Comparison of ENCODE assay signal across 8 mouse cellular contexts in the genomic region with DNA sequence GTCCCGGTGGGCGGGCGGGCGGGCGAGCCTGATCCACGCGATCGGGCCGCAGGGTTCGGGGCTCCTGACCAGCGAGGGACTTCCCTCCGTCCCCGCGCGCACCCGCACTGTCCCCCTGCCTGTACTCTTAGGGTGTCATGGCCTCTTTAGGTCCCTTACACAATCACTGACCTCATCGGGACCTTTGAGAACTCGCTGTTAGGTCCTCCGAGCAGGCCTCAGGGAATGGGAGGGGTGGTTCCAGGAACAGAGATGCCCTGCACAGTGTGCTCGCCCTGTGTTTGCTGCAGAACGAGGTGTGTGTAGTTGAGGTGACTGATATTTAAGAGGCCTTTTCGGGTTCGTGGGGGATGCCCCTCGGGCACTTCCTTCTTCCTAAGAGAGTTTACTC. TPM values are rescaled to one million over a fixed set of nuclear protein-coding genes. Genes with fewer than 3 reads are reported as not detected.
A peak's percentile ranks its signal among the peaks of the same experiment; 100 is the strongest.
DNase-seq lines count a peak whose midpoint lies in the region; ATAC-seq and TF ChIP-seq lines count a peak whose summit lies in the region.

No protein-coding gene starts in this region.

- peak overlapping the region; percentile 95 for H3K4me3 ChIP-seq in heart, embryonic 11.5 days (ENCODE audit: low read depth, low read length)
- peak overlapping the region; percentile 96 for H3K4me3 ChIP-seq in E14TG2a.4 (replicated peaks; ENCODE audit: low read length)
- H3K4me3 ChIP-seq in embryonic facial prominence, embryonic 14.5 days (ENCODE audit: low read depth, low read length), result peak overlapping the region; percentile 87
- H3K4me3 ChIP-seq in intestine, postnatal 0 days (ENCODE audit: low read depth, low read length), result peak overlapping the region; percentile 78
- peak overlapping the region; percentile 84 for H3K4me3 ChIP-seq in midbrain, embryonic 15.5 days

- TF ChIP-seq CTCF in E14TG2a.4 (conservative IDR thresholded peaks at IDR 0.05; ENCODE audit: low read length), result no peak
- TF ChIP-seq CTCF in intestine, postnatal 0 days (IDR thresholded peaks at IDR 0.05; ENCODE audit: low read depth), result no peak

- no peaks in the 10 kb centered on the region for H3K9me3 ChIP-seq in heart, embryonic 11.5 days (replicated peaks; ENCODE audit: control insufficient read depth, low read length)
- H3K9me3 ChIP-seq in E14TG2a.4 (ENCODE audit: low read length), result no peaks in the 10 kb centered on the region
- H3K9me3 ChIP-seq in embryonic facial prominence, embryonic 14.5 days (ENCODE audit: control insufficient read depth, low read length), result no peaks in the 10 kb centered on the region
- no peaks in the 10 kb centered on the region for H3K9me3 ChIP-seq in intestine, postnatal 0 days (ENCODE audit: control insufficient read depth)
- no peaks in the 10 kb centered on the region for H3K9me3 ChIP-seq in midbrain, embryonic 15.5 days

- ATAC-seq in heart, embryonic 11.5 days (replicated peaks; ENCODE audit: insufficient number of reproducible peaks, low FRiP score, low TSS enrichment), result peak; percentile 72
- ATAC-seq in embryonic facial prominence, embryonic 14.5 days (ENCODE audit: low read depth), result peak; percentile 62
- peak; percentile 70 for ATAC-seq in intestine, postnatal 0 days
- ATAC-seq in midbrain, embryonic 15.5 days (replicated peaks), result peak; percentile 76

- H3K9ac ChIP-seq in heart, embryonic 11.5 days (ENCODE audit: low read depth, low read length), result peak overlapping the region; percentile 88
- H3K9ac ChIP-seq in embryonic facial prominence, embryonic 14.5 days (ENCODE audit: low read depth, low read length), result peak overlapping the region; percentile 91
- H3K9ac ChIP-seq in intestine, postnatal 0 days (ENCODE audit: low read depth, low read length), result peak overlapping the region; percentile 76
- peak overlapping the region; percentile 87 for H3K9ac ChIP-seq in midbrain, embryonic 15.5 days

- no peak for DNase-seq in heart, adult 9 months (ENCODE audit: low spot score in 2 of 2)
- DNase-seq in embryonic facial prominence, embryonic 14.5 days (ENCODE audit: low spot score), result peak; percentile 25
- DNase-seq in urinary bladder, postnatal 36 days (ENCODE audit: low spot score in 2 of 2), result no peak
- DNase-seq in layer of hippocampus, adult 8-10 months (ENCODE audit: low spot score in 2 of 2), result no peak

- peak overlapping the region; percentile 87 for H3K4me2 ChIP-seq in heart, embryonic 11.5 days
- peak overlapping the region; percentile 73 for H3K4me2 ChIP-seq in embryonic facial prominence, embryonic 14.5 days (ENCODE audit: low read depth, low read length)
- peak overlapping the region; percentile 77 for H3K4me2 ChIP-seq in intestine, postnatal 0 days (replicated peaks; ENCODE audit: low read depth)
- peak overlapping the region; percentile 90 for H3K4me2 ChIP-seq in midbrain, embryonic 15.5 days

- no peak overlapping the region for H3K27ac ChIP-seq in heart, embryonic 11.5 days (ENCODE audit: low read depth, low read length)
- peak overlapping the region; percentile 56; the same call in 1 of the 2 replicates for H3K27ac ChIP-seq in embryonic facial prominence, embryonic 14.5 days (replicated peaks; ENCODE audit: low read depth, low read length)
- H3K27ac ChIP-seq in intestine, postnatal 0 days (ENCODE audit: low read depth, low read length), result peak overlapping the region; percentile 88
- H3K27ac ChIP-seq in midbrain, embryonic 15.5 days, result peak overlapping the region; percentile 74

- H3K36me3 ChIP-seq in heart, embryonic 11.5 days (ENCODE audit: control insufficient read depth, insufficient read depth, low read length), result peaks cover 4% of the 10 kb centered on the region
- peaks cover 66% of the 10 kb centered on the region for H3K36me3 ChIP-seq in E14TG2a.4 (ENCODE audit: insufficient read depth, low read length)
- H3K36me3 ChIP-seq in embryonic facial prominence, embryonic 14.5 days (ENCODE audit: control insufficient read depth, insufficient read depth, low read length), result peaks cover 32% of the 10 kb centered on the region
- H3K36me3 ChIP-seq in intestine, postnatal 0 days (ENCODE audit: control insufficient read depth, insufficient read depth), result peaks cover 32% of the 10 kb centered on the region
- H3K36me3 ChIP-seq in midbrain, embryonic 15.5 days (replicated peaks), result peaks cover 5% of the 10 kb centered on the region

- no peaks in the 10 kb centered on the region for H3K27me3 ChIP-seq in heart, embryonic 11.5 days (ENCODE audit: control insufficient read depth, insufficient read depth, low read length)
- H3K27me3 ChIP-seq in E14TG2a.4 (ENCODE audit: insufficient read depth, low read length), result no peaks in the 10 kb centered on the region
- H3K27me3 ChIP-seq in embryonic facial prominence, embryonic 14.5 days (replicated peaks; ENCODE audit: control insufficient read depth, insufficient read depth, low read length), result no peaks in the 10 kb centered on the region
- no peaks in the 10 kb centered on the region for H3K27me3 ChIP-seq in intestine, postnatal 0 days (replicated peaks; ENCODE audit: control insufficient read depth, insufficient read depth, low read length)
- H3K27me3 ChIP-seq in midbrain, embryonic 15.5 days (replicated peaks), result no peaks in the 10 kb centered on the region

- WGBS in heart, embryonic 11.5 days (ENCODE audit: insufficient replicate concordance), result under 1% methylated on average over 24 of the region's 24 CpGs
- WGBS in embryonic facial prominence, embryonic 14.5 days, result under 1% methylated on average over 12 of the region's 24 CpGs
- under 1% methylated on average over 24 of the region's 24 CpGs for WGBS in intestine, postnatal 0 days
- under 1% methylated on average over 24 of the region's 24 CpGs for WGBS in midbrain, embryonic 15.5 days

- H3K4me1 ChIP-seq in heart, embryonic 11.5 days (ENCODE audit: control insufficient read depth, insufficient read depth, low read length), result peaks cover 5% of the 10 kb centered on the region
- H3K4me1 ChIP-seq in E14TG2a.4 (replicated peaks; ENCODE audit: low read depth, low read length), result peaks cover 26% of the 10 kb centered on the region
- 0 out of 2 replicates have a peak, but pooled peaks cover 6% of the 10 kb centered on the region for H3K4me1 ChIP-seq in embryonic facial prominence, embryonic 14.5 days (ENCODE audit: control insufficient read depth, insufficient read depth, low read length)
- peaks cover 3% of the 10 kb centered on the region; the same call in 1 of the 2 replicates for H3K4me1 ChIP-seq in intestine, postnatal 0 days (replicated peaks; ENCODE audit: control insufficient read depth, insufficient read depth, low read length)
- peaks cover 47% of the 10 kb centered on the region for H3K4me1 ChIP-seq in midbrain, embryonic 15.5 days

RNA-seq across cellular contexts. Expression of a gene that starts 0.3 kb away (rescaled TPM):
- polyA plus RNA-seq in heart, embryonic 11.5 days (2014; fragmentation: Nextera tagmentation; extraction: Ambion mirVana), result 19.3 and 21.4 TPM in 2 replicates
- polyA plus RNA-seq in embryonic facial prominence, embryonic 14.5 days (2014; fragmentation: Nextera tagmentation; extraction: Ambion mirVana), result 31.1 and 31.6 TPM in 2 replicates
- 28.8 and 37.3 TPM in 2 replicates for polyA plus RNA-seq in intestine, postnatal 0 days (2015; fragmentation: Nextera tagmentation; extraction: Ambion mirVana)
- 39.6 and 43.9 TPM in 2 replicates for polyA plus RNA-seq in midbrain, embryonic 15.5 days (2015; fragmentation: Nextera tagmentation; extraction: Ambion mirVana)
- total RNA-seq in layer of hippocampus, adult 8-10 months (2022), result 10 to 100 TPM; 37.3 to 45.1 (median 39.2) TPM

RNA-seq across cellular contexts. Expression of a gene that starts 0.4 kb away (rescaled TPM):
- polyA plus RNA-seq in heart, embryonic 11.5 days (2014; fragmentation: Nextera tagmentation; extraction: Ambion mirVana), result 24.5 and 27.3 TPM in 2 replicates
- 30.3 and 34.3 TPM in 2 replicates for polyA plus RNA-seq in embryonic facial prominence, embryonic 14.5 days (2014; fragmentation: Nextera tagmentation; extraction: Ambion mirVana)
- 15.4 and 19.0 TPM in 2 replicates for polyA plus RNA-seq in intestine, postnatal 0 days (2015; fragmentation: Nextera tagmentation; extraction: Ambion mirVana)
- 64.0 and 66.8 TPM in 2 replicates for polyA plus RNA-seq in midbrain, embryonic 15.5 days (2015; fragmentation: Nextera tagmentation; extraction: Ambion mirVana)
- 10 to 100 TPM; 26.1 to 30.5 (median 28.1) TPM for total RNA-seq in layer of hippocampus, adult 8-10 months (2022)

RNA-seq across cellular contexts. Expression of a gene that starts 12.6 kb away (rescaled TPM):
- polyA plus RNA-seq in heart, embryonic 11.5 days (2014; fragmentation: Nextera tagmentation; extraction: Ambion mirVana), result 0.25 and 0.40 TPM in 2 replicates
- 0.09 and 0.13 TPM in 2 replicates for polyA plus RNA-seq in embryonic facial prominence, embryonic 14.5 days (2014; fragmentation: Nextera tagmentation; extraction: Ambion mirVana)
- 0.12 TPM in 1 of 2 replicates, not detected in the other for polyA plus RNA-seq in intestine, postnatal 0 days (2015; fragmentation: Nextera tagmentation; extraction: Ambion mirVana)
- polyA plus RNA-seq in midbrain, embryonic 15.5 days (2015; fragmentation: Nextera tagmentation; extraction: Ambion mirVana), result 0.14 and 0.39 TPM in 2 replicates
- not detected for total RNA-seq in layer of hippocampus, adult 8-10 months (2022)

RNA-seq across cellular contexts. Expression of a gene that starts 17.0 kb away (rescaled TPM):
- 13.7 and 15.9 TPM in 2 replicates for polyA plus RNA-seq in heart, embryonic 11.5 days (2014; fragmentation: Nextera tagmentation; extraction: Ambion mirVana)
- 23.1 and 23.2 TPM in 2 replicates for polyA plus RNA-seq in embryonic facial prominence, embryonic 14.5 days (2014; fragmentation: Nextera tagmentation; extraction: Ambion mirVana)
- polyA plus RNA-seq in intestine, postnatal 0 days (2015; fragmentation: Nextera tagmentation; extraction: Ambion mirVana), result 13.6 and 14.3 TPM in 2 replicates
- 35.7 and 38.2 TPM in 2 replicates for polyA plus RNA-seq in midbrain, embryonic 15.5 days (2015; fragmentation: Nextera tagmentation; extraction: Ambion mirVana)
- total RNA-seq in layer of hippocampus, adult 8-10 months (2022), result 10 to 100 TPM; 40.5 to 43.7 (median 42.7) TPM

RNA-seq across cellular contexts. Expression of a gene that starts 51.5 kb away (rescaled TPM):
- polyA plus RNA-seq in heart, embryonic 11.5 days (2014; fragmentation: Nextera tagmentation; extraction: Ambion mirVana), result 4.8 and 5.4 TPM in 2 replicates
- 18.2 and 20.3 TPM in 2 replicates for polyA plus RNA-seq in embryonic facial prominence, embryonic 14.5 days (2014; fragmentation: Nextera tagmentation; extraction: Ambion mirVana)
- polyA plus RNA-seq in intestine, postnatal 0 days (2015; fragmentation: Nextera tagmentation; extraction: Ambion mirVana), result 3.1 and 4.6 TPM in 2 replicates
- 124 and 132 TPM in 2 replicates for polyA plus RNA-seq in midbrain, embryonic 15.5 days (2015; fragmentation: Nextera tagmentation; extraction: Ambion mirVana)
- total RNA-seq in layer of hippocampus, adult 8-10 months (2022), result 100 to 1,000 TPM; 181 to 186 (median 183) TPM
